Mouse (Mus musculus) B cell, adult 62 days (primary cell): ENCODE results near the gene Fgf13. TPM values are rescaled to one million over a fixed set of nuclear protein-coding genes. Genes with fewer than 3 reads are reported as not detected.

Source experiments
- total RNA-seq: library from RNA; stranded (reverse); gene quantifications from 4 replicates; pipeline ENCODE4 v1.2.4, GENCODE M21; 2023

Gene Fgf13
- total RNA-seq: 3.0 to 6.4 TPM (median 4.1 TPM) in 4 replicates

DNA sequence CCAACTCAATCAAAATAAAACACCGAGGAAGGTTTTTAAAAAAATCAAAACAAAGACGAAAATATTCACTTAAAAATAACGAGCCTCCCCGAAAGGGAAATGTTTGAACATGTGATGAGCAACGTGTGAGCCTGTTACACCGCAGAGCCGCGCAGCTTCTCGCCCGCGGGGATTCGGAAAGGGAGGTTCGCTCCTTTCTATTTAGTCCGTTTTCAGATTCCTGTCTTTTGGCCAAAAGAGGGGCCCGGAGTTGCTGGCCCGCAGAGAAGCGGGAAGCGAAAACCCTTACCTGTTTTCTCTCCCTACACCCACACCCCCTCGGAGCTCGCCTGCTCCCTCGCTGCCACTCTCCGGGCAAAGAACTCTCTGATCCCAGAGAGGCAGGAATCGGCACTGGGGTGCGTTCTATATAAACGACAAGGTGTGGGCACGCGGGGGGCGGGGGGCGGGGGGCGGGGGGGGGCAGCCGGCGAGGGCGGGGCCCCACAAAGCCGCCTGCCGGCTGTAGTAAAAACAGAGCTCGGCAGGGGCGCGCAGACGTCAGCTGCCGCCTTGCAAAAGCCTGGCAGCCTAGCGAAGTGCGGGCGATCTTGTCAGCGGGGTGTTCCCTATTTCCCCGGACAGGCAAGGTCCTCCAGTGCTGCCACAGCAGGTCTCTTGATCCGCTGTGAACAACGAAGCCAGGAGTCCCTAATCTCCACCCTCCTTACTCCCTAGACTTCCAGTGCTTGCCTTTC, at the start of gene Fgf13:
TSS of gene Fgf13 (minus strand) at position 377 of the 737 bp plus-strand sequence.

